Mouse (Mus musculus) layer of hippocampus, adult 8-10 months (tissue): ENCODE measurements around the gene Fgf15. TPM values are rescaled to one million over a fixed set of nuclear protein-coding genes. Genes with fewer than 3 reads are reported as not detected.

Source experiments
- DNase-seq, 2 experiments: peaks; one replicate each; pipeline ENCODE4 v3.0.0; 2022; ENCODE audit warnings: low spot score in 2 of 2
- total RNA-seq, 4 experiments: library from RNA; stranded (reverse); gene quantifications; 2 replicates each; pipeline ENCODE4 v1.2.4; 2022

Gene Fgf15
- total RNA-seq, 4 experiments from 2014 or later = not detected

DNA sequence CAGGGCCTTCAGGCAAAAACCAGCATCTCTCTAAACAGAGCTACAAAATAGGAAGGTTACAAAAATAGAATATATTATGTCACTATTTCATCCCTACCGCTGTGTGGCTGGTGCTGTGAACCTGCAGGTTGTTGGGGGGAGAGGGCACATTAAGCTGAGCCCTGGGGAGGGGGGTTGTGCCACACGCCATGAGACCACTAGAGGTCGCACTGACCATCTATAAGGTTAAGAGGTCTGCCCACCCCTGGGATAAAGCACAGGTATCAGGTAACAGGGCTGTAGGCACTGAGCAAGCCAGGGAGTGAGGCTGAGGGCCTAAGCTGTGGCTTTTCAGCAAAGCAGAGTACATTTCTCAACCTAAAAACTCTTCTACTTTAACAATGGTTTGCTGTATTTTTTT is 35.4 kb downstream of the Fgf15 start:
- DNase-seq = no peak

- no peak for DNase-seq
Observed at GRCm38 (mm10) chr7:144932389-144932937, 36.1 kb downstream of the Fgf15 start.

DNA sequence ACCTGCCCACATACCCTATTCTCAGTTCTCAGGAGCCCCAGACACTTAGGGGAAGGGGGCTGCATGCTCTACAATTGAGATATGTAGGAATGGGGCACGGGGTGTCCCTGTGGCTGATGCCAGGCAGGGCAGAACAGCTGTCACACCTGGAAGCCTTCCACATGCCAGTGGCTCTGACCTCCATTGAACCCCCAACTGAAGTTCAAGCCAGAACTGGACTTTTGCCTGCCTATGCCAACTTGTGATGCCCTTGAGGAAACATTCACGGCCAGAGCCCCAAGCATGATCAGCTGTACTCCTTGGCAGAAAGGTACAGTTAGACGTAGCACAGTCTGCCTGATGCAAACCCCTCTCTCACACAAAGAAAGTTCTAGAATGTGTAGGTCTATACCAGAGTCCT is 37.0 kb downstream of the Fgf15 start:
- no peak for DNase-seq

GRCm38 (mm10) chr7:144933796-144934195 is 37.5 kb downstream of the Fgf15 start:
- DNase-seq = no peak

DNA sequence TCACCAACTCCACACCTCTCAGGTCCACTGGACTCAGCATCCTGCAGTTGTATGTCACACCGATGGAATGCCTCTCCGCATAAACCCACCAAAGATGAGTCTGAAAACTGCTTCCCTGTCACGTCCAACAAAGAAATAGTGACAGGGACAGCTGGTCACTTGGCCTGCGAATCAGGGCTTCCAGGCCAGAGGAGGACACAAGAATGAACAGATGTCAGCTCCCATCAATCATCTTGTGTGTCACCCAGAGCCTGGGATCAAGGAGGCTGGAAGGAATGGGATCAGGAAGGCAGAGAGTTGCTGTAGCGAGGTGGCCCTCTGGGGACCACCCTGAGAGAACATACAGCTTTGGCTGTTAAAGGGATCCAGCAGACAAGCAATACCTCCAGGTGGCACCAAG is 38.6 kb downstream of the Fgf15 start:
- DNase-seq = no peak

DNA sequence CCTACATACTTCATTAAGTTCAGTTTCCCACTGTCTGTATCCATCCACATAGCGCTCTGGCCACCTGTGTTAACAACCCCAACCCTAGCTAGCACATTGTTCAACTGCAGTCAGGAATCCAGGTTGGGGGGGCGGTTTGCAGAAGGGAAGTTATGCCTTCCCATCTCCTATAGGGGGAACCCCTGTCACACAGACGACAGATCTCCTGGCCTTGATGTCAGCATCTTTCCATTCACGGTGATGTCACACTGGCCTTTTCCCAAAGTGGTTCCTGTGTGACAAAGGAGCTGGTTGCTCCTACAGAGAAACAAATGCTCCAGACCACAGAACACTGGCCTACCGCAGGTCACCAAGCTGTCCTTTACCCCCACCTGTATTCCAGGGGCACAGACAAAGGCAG is 39.2 kb downstream of the Fgf15 start:
- DNase-seq = no peak

DNA sequence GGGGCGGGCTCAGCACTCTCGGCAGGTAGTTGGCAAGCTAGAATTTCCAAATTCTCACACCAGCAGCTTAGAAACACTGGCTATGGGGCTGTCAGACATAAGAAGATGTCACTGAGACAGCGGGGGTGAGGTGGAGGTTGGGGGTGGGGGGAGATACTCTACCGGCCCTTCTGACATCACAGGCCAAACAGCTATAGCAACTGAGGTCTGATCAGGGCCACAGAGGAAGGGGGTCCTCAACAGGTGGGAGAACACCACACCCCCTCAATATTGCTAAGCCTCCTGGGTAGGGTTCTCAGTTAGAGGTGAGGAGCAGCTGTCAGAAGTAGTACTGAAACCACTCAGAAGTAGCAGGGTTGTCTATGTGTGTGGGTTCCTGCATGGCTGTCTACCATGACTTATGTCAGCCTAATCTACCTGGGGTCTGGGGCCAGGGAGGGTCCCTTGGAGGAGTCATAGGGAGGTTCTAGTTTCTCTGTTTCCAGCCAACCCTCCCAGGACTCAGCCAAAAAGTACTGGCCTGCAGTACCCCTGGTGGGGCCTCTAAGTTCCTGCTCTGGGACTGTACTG is 40.1 kb downstream of the Fgf15 start:
- no peak for DNase-seq

GRCm38 (mm10) chr7:144937490-144937889 is 41.2 kb downstream of the Fgf15 start:
- peak; percentile 76 to 90 for DNase-seq

- DNase-seq = no peak
Observed at GRCm38 (mm10) chr7:144937899-144938517, 41.7 kb downstream of the Fgf15 start.

DNA sequence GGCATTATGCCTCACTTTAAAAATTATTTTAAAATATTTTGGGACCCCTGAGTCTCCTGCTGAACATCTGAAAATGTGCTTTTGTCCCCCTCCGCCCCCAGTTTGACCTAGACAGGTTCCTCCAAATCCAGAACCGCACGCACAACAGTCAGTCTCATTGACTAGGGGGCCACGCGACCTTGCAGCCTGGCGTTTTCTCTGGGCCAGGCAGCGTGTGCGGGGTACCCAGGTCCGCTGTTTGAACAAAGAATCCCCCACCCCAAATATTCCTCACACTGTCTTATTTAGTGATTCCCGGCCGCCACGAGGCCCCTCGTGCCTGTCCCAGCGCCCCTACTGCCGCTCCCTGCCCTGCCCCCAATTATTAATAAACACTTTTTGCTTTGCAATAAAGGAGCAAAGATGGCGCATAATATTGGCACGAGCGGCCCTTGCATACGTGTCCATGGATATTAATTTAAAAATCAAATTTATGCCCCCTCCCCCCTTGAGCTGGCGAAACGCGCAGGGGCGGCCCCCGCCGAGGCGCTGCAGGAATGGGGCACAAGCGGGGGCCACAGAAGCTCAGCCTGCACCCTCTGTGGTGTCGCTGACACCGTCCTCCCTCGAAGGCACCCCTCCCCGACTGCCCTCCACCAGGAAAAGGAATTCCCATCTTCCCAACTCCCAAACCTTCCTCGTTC is 42.5 kb downstream of the Fgf15 start:
- DNase-seq = no peak

GRCm38 (mm10) chr7:144939344-144940002 is 43.1 kb downstream of the Fgf15 start, which contains the start of gene Ccnd1:
Gene Ccnd1 (minus strand): TSS chr7:144939925.
- DNase-seq = peak in 1 of 2 experiments; percentile 45

DNA sequence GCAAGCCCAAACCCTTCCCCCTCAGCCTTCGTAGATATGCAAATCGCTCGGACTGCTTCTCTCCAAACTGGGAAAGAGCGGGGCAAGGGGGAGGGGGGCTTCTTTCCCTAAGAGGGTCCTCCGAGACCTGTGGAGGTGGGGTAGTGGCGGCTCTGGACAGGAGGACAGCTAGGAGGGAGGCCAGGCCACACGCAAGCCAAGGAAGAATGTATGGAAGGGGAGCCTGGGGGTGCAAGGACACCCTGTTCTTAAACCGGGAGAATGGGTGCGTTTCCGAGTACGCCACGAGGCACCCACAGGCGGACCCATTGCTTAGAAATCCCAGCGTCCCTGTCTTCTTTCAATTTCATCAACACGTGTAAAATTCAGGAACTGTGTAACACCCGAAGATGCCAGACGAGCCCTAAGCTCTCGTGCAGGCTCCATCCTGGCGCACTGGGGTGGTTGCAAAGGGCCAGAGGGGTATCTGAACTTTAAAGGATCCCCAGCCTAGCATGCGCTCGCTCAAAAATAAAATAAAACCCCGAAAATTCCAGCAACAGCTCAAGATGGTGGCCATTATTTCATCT is 43.8 kb downstream of the Fgf15 start:
- DNase-seq = no peak

DNA sequence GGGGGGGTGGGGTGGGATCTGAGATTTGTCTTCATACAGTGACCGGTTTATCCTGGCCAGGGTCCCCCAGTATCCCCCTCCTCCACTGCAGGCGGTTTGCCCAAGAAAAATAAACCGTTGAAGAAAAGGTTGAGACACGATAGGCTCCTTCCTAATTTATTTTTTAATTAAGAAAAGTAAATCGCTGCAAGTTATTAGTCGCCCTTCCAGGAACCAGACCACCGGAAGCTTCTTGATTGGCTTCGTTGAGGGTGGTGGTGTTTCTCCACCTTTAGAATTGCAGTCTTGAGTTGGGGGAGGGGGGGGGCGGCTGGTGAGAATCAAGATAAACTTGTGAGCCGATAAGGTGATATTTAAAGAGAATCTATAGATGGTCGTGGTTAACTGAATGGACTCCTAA is 44.3 kb downstream of the Fgf15 start:
- no peak for DNase-seq

DNA sequence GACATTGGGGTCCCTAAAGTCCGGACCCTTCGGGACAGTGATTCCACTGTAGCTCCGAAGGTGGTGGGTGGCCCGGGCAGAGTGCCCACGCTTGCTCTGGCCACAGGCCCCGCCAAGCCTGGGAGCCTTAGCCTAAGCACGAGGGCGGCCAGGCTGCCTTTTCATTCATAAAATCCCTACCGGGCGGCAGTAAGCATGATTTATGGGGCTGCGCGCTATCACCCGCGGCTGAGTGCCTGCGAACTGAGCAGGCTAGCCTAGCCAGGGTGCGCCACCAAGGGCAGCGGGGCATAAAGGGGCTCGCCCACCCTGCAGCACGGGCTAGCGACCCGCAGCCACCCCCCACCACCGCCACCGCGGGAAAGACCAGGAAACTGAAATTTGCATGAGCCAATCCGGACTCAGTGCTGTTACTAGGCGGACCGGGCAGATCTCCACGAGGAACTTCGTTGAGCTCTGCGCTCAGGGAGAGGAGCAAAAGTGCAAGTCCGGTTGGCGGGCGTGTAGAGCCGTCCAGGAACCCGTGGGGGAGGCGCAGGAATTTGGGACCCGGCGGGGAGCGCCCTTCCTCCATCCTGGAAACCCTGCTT is 45.0 kb downstream of the Fgf15 start:
- peak in 1 of 2 experiments; percentile 56 for DNase-seq

DNA sequence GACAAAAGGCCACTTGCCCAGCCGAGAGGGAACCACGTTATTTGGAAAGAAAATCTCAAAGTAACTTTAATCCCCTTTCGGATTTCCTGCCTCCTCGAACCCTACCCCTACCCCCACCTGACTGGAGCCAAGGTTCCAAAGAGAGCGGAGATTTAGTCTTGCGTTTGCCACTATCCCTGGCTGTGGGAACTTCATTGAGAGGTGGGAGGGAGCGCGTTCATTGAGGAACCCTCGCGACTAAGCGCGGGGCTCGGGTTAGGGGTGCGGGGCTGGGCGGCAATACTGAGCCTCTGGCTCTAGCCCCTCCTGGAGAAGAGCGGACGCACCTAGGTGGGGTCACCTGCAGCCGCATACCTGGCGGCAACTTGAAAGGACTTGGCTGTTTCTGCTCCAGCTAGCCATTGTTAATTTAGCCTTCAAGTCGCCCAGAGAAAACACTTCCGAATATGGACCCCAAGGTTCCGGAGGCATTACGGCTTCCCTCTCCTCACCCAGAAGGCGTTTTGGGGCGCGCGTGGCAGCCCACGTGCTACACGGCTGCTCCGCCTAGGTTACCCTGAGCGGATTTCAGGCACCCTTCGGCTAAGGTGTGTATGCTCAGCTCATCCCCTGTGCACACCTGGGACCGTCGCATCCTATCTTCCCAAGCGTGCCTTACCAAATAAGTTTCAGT is 45.9 kb downstream of the Fgf15 start:
- no peak for DNase-seq

- DNase-seq = no peak
Observed at GRCm38 (mm10) chr7:144942744-144943135, 46.4 kb downstream of the Fgf15 start.

- DNase-seq = peak in 1 of 2 experiments; percentile 63
Observed at GRCm38 (mm10) chr7:144943254-144943653, 46.9 kb downstream of the Fgf15 start.
